Mouse (Mus musculus): ENCODE results near the gene Taldo1. TPM values are rescaled to one million over a fixed set of nuclear protein-coding genes. Genes with fewer than 3 reads are reported as not detected.
"Not testable (repeated sequence)": the region's sequence is repeated elsewhere in the genome, so short reads cannot be mapped to it uniquely, and the experiment has no call there.

Gene Taldo1
- polyA plus RNA-seq, 1 experiment from 2014 or later = 298 TPM

DNA sequence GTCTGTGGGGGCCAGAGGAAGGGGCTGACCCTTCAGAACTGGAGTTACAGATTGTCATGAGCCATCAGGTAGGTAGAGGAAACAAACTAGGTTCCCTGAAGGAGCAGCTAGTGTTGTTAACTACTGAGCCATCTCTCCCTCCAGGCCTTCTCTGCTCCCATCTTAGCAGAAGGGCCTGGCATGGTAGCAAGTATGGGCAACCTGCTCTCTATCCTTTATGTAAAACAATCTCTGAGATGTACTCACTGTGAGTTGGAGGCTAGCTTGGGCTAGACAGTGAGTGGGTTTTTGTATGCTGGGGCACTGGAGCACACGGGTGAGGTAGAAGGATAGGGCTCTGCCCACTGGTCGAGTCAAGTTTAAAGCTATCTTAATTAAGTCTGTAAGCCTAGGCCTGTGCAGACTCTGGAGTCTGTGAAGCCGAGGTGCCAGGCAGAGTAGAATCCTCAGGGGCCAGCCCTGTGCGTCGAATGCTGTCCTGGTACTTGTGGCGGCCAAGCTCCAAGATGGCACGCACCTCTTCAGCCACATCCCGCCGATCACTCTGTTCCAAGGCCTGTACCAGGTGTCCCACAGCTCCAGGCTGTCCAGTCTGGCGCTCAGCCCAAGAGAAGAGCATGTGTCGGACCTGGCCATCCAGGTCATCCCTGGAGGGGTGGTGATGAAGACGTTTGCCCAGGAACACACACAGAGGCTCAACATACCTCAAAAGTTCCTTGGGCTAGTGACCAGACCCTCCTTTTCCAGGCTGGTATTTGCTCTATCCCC is 46.4 kb downstream of the Taldo1 start:
- H3K9me3 ChIP-seq = no peaks in the 10 kb centered on the region
- H3K9ac ChIP-seq = peak overlapping the region; percentile 80; the same call in 1 of the 2 replicates
- H3K36me3 ChIP-seq (replicated peaks) = 0 out of 2 replicates have a peak, but pooled peaks cover 2% of the 10 kb centered on the region
- WGBS = 90% methylated on average over 12 of the region's 12 CpGs
- H3K4me2 ChIP-seq = peak overlapping the region; percentile 92; the same call in 1 of the 2 replicates
- H3K4me1 ChIP-seq = peaks cover 49% of the 10 kb centered on the region
- no peak for ATAC-seq (replicated peaks)
- no peaks in the 10 kb centered on the region for H3K27me3 ChIP-seq (replicated peaks)
- peak overlapping the region; percentile 87; the same call in 1 of the 2 replicates for H3K27ac ChIP-seq
- H3K4me3 ChIP-seq = peak overlapping the region; percentile 74; the same call in 1 of the 2 replicates

DNA sequence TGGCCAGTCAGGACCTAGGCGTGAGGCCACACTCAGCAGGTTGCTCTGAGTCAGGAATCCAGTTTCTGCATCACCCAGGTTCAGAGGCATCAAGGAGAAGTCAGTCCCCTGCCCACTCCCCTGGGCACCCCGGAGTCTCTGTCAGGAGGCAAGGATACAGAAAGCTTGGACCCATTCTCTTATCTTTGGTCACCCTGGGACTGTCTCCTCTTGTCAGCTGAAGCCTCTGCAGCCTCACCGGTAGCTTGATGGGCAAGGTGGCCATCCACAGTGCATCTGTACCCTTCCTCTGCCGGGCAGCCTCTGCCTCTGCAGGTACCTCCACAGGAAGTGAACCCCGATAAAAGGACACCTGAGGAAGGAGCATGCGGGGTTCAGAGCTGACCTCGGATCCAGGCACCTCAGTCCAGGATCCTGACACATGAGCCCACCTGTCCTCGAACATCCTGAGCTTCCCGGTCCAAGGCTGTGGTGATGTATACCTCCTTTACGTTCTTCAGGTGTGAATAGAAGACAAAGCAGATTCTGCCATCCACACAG is 47.2 kb downstream of the Taldo1 start:
- Histone ChIP-seq H3K9ac (no peak overlapping the region), H3K27me3 (replicated peaks) (no peaks in the 10 kb centered on the region), H3K9me3 (no peaks in the 10 kb centered on the region), H3K36me3 (replicated peaks) (no peaks in the 10 kb centered on the region), H3K27ac (no peak overlapping the region), H3K4me2 (no peak overlapping the region), H3K4me1 (peaks cover 50% of the 10 kb centered on the region), H3K4me3 (no peak overlapping the region)
- WGBS = 95% methylated on average over 10 of the region's 10 CpGs
- ATAC-seq (replicated peaks) = no peak

GRCm38 (mm10) chr7:141439811-141440210 is 47.8 kb downstream of the Taldo1 start:
- 96% methylated on average over 11 of the region's 11 CpGs for WGBS
- Histone ChIP-seq H3K27ac (no peak overlapping the region), H3K36me3 (replicated peaks) (no peaks in the 10 kb centered on the region), H3K4me3 (no peak overlapping the region), H3K27me3 (replicated peaks) (no peaks in the 10 kb centered on the region), H3K4me2 (no peak overlapping the region), H3K4me1 (peaks cover 45% of the 10 kb centered on the region), H3K9me3 (no peaks in the 10 kb centered on the region), H3K9ac (no peak overlapping the region)
- no peak for ATAC-seq (replicated peaks)

DNA sequence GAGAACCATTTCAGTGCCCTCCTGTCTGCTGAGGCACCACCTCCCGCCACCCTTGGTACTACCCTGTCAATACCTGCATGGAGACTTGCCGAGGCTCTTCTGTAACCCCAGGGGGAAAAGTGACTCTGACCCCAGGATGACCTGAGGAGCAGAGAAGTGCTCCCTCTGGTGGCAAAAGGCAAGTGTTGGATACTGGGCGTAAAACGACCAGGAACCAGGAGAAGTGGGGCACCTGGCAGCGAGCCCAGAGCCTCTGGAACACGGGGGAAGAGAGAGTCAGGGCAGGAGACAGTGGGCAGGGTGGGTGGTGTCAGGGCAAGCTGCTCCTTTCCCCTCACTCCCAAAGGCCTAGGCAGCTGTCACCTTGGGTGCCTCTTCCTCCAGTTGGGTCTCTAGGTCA is 48.6 kb downstream of the Taldo1 start:
- H3K4me2 ChIP-seq = no peak overlapping the region
- H3K36me3 ChIP-seq (replicated peaks) = no peaks in the 10 kb centered on the region
- H3K4me3 ChIP-seq = no peak overlapping the region
- no peak for ATAC-seq (replicated peaks)
- WGBS = 29% methylated on average over 6 of the region's 6 CpGs
- H3K9ac ChIP-seq = no peak overlapping the region
- H3K27me3 ChIP-seq (replicated peaks) = no peaks in the 10 kb centered on the region
- H3K27ac ChIP-seq = no peak overlapping the region
- H3K9me3 ChIP-seq = no peaks in the 10 kb centered on the region
- H3K4me1 ChIP-seq = peaks cover 37% of the 10 kb centered on the region

- no peaks in the 10 kb centered on the region for H3K27me3 ChIP-seq (replicated peaks)
- no peak for ATAC-seq (replicated peaks)
- peaks cover 29% of the 10 kb centered on the region for H3K4me1 ChIP-seq
- H3K27ac ChIP-seq = no peak overlapping the region
- no peak overlapping the region for H3K9ac ChIP-seq
- WGBS = 96% methylated on average over 9 of the region's 9 CpGs
- H3K4me3 ChIP-seq = no peak overlapping the region
- H3K36me3 ChIP-seq (replicated peaks) = no peaks in the 10 kb centered on the region
- H3K9me3 ChIP-seq = no peaks in the 10 kb centered on the region
- H3K4me2 ChIP-seq = no peak overlapping the region
Observed at GRCm38 (mm10) chr7:141441460-141441859, 49.5 kb downstream of the Taldo1 start.

DNA sequence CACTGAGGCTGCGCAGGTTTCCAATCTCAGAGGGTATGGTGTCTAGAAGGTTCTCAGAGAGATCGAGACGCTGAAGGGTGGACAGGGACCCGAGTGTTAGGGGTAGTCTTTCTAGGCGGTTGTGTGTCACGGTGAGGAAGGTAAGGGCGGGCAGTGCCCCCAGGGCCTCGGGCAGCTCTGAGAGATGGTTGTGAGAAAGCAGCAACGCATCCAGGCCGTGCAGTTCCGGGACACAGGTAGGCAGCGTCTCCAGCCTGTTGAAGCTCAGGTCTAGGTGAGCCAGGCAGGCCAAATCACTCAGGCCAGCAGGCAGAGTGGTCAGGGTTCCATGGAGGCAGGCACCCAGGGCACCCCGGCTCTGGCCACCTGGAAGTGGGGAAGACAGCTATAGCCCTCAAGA is 50.2 kb downstream of the Taldo1 start:
- 0 out of 2 replicates have a peak overlapping the region, but pooled peaks have one; percentile 50 for H3K4me2 ChIP-seq

DNA sequence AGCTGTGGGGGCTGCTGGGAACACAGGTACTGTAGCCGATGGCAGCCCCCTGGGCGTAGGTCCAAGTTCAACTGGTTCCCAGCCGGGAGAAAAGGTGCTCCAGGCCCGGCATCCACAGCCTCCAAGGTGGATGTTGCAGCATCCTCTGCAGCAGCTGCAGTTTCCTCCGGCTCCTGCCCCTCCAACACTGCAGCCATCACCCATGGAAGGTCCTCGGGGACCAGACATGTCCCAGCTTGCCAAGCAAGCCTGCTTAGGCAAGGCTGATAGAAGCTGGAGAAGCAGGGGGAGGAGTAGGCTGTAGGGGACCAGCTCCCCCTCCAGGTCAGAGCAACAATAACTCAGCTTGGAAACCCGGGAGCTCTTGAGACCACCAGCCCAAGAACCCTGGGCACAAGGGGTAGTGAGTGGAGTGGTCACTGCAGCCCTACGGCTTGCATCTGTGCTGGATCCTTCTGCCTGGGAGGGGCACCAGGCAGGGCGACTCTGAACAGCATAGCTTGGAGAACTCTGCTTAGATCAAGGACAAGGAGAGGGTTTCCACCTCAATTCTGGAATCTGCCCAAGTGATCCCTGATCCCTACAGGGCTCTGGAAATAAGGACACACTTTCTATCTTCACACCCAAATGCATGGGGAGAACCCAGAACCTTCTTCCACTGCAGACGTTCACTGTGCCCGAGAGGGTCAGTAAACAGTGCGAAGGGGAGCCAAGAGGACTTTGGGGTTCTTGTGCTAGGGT is 51.3 kb downstream of the Taldo1 start:
- Histone ChIP-seq H3K4me2 (peak overlapping the region; percentile 50), H3K4me1 (peaks cover 24% of the 10 kb centered on the region), H3K27ac (no peak overlapping the region), H3K9ac (peak overlapping the region; percentile 29), H3K36me3 (replicated peaks) (no peaks in the 10 kb centered on the region), H3K9me3 (no peaks in the 10 kb centered on the region), H3K27me3 (replicated peaks) (no peaks in the 10 kb centered on the region), H3K4me3 (peak overlapping the region; percentile 27)
- 22% methylated on average over 12 of the region's 12 CpGs for WGBS
- no peak for ATAC-seq (replicated peaks)

More for the DNA sequence above, 50.2 kb downstream of the Taldo1 start:
- H3K36me3 ChIP-seq (replicated peaks) = no peaks in the 10 kb centered on the region
- no peak overlapping the region for H3K4me3 ChIP-seq
- 93% methylated on average over 13 of the region's 13 CpGs for WGBS
- H3K9ac ChIP-seq = no peak overlapping the region
- no peak for ATAC-seq (replicated peaks)
- H3K27ac ChIP-seq = no peak overlapping the region
- peaks cover 29% of the 10 kb centered on the region for H3K4me1 ChIP-seq
- H3K9me3 ChIP-seq = no peaks in the 10 kb centered on the region
- H3K27me3 ChIP-seq (replicated peaks) = no peaks in the 10 kb centered on the region

DNA sequence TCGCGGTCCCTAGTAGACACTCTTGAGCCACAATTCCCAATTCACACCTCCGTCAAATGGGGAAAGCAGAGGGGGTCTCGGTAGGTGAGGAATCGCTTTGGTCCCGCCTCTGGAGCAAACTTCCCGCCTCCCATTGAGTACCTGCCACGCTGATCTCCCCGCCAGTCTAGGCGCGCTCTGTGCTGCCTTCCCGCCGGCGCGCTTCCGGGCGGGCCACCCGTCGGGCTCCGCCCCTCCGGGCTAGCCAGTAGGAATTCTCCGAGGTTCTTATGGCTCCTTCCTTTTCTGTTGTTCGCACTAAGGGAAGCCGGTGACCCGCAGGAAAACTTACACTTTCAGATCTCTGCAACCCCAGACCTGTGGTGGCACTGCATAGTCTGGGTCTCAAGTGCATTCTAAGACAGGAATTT is 51.8 kb downstream of the Taldo1 start, which contains the start of gene Pidd1:
Gene Pidd1 (minus strand): TSS at position 198 of the 410 bp plus-strand sequence.
- H3K36me3 ChIP-seq (replicated peaks) = no peaks in the 10 kb centered on the region
- peaks cover 29% of the 10 kb centered on the region for H3K4me1 ChIP-seq
- under 1% methylated on average over 25 of the region's 25 CpGs for WGBS
- H3K9me3 ChIP-seq = no peaks in the 10 kb centered on the region
- no peak within 1 kb of the TSS for H3K27ac ChIP-seq
- H3K9ac ChIP-seq = peak within 1 kb of the TSS; percentile 29
- ATAC-seq (replicated peaks) = no peak
- peak within 1 kb of the TSS; percentile 27 for H3K4me3 ChIP-seq
- peak within 1 kb of the TSS; percentile 50 for H3K4me2 ChIP-seq
- no peaks in the 10 kb centered on the region for H3K27me3 ChIP-seq (replicated peaks)

GRCm38 (mm10) chr7:141446374-141446773 is 54.4 kb downstream of the Taldo1 start:
- ATAC-seq (replicated peaks); H3K36me3 ChIP-seq (replicated peaks); H3K27me3 ChIP-seq (replicated peaks); H3K27ac ChIP-seq; H3K9ac ChIP-seq; H3K4me3 ChIP-seq; H3K9me3 ChIP-seq: not testable (repeated sequence)
- Histone ChIP-seq H3K4me2 (peak overlapping the region; percentile 62), H3K4me1 (peaks cover 31% of the 10 kb centered on the region)
- 87% methylated on average over 3 of the region's 3 CpGs for WGBS

GRCm38 (mm10) chr7:141447110-141447991 is 55.4 kb downstream of the Taldo1 start, which contains the start of gene Rplp2:
TSS of gene Rplp2 (plus strand) at chr7:141447370.
- H3K27me3 ChIP-seq (replicated peaks) = no peaks in the 10 kb centered on the region
- peaks cover 10% of the 10 kb centered on the region; the same call in 1 of the 2 replicates for H3K36me3 ChIP-seq (replicated peaks)
- under 1% methylated on average over 63 of the region's 63 CpGs for WGBS
- peak within 1 kb of the TSS; percentile 81 for H3K9ac ChIP-seq
- H3K27ac ChIP-seq = peak within 1 kb of the TSS; percentile 95
- peak; percentile 94 for ATAC-seq (replicated peaks)
- no peaks in the 10 kb centered on the region for H3K9me3 ChIP-seq
- H3K4me1 ChIP-seq = peaks cover 31% of the 10 kb centered on the region
- H3K4me2 ChIP-seq = peak within 1 kb of the TSS; percentile 62
- H3K4me3 ChIP-seq = peak within 1 kb of the TSS; percentile 69

GRCm38 (mm10) chr7:141451928-141452327 is 59.9 kb downstream of the Taldo1 start:
- ATAC-seq (replicated peaks) = no peak
- Histone ChIP-seq H3K4me1 (peaks cover 28% of the 10 kb centered on the region), H3K9me3 (no peaks in the 10 kb centered on the region), H3K4me2 (no peak overlapping the region), H3K9ac (no peak overlapping the region), H3K27me3 (replicated peaks) (no peaks in the 10 kb centered on the region), H3K36me3 (replicated peaks) (peaks cover 10% of the 10 kb centered on the region; the same call in 1 of the 2 replicates), H3K27ac (no peak overlapping the region), H3K4me3 (no peak overlapping the region)
